Mouse (Mus musculus) gastrocnemius, adult 8-10 months (tissue): ENCODE results near the gene 4930544G11Rik. TPM values are rescaled to one million over a fixed set of nuclear protein-coding genes. Genes with fewer than 3 reads are reported as not detected.

Experiments
- DNase-seq, 2 experiments: peaks; one replicate each; pipeline ENCODE4 v3.0.0; 2022; ENCODE audit warnings: low spot score in 2 of 2
- total RNA-seq, 4 experiments: library from RNA; stranded (reverse); gene quantifications; 2 replicates each; pipeline ENCODE4 v1.2.4; 2022

Gene 4930544G11Rik
- not detected for total RNA-seq

DNA sequence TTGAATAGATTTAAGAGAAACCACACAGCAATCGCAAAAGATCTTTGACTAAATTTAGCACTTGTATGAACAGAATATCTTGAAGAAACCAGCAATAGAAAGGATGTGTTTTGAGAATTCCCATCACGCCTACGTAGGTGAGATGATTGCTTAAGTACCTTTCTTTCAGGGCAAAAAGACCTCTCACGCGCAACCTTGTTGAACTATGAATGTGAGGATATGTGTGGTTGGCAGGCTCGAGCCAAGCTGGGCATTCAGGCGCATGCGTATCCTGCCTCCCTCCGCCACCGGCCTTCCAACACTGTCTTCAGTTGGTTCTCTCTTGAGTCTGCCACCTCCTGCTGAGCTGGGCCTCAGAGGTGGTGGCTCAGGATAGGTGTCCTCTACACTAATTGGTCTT is at the start of gene 4930544G11Rik:
4930544G11Rik (plus strand) TSS at position 301 of the 400 bp plus-strand sequence.
- DNase-seq: no peak

DNA sequence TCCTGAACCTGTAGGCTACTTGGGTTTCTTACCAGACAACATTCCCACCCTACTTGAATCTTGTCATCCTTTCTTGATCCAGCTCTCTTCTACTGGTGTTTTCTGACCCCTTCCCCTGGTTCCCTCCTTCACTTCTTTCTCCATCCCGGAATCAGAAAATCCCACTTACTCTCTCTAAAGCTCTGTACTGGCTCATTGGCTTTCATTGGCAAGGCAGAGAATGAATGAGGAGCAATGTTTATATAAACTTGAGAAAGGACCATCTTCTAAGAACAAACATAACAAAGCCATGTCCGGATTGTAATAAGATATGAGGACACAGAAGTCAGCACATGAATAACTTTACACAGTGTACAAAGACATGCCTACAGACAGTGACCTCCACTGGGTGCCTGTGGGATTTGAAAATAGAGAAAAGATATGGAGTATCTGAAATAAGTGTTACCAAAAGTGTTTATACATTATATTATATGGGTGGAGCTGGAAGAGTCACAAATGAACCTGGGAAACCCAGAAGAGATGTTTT is 45.7 kb upstream of the 4930544G11Rik start:
- DNase-seq: no peak

DNA sequence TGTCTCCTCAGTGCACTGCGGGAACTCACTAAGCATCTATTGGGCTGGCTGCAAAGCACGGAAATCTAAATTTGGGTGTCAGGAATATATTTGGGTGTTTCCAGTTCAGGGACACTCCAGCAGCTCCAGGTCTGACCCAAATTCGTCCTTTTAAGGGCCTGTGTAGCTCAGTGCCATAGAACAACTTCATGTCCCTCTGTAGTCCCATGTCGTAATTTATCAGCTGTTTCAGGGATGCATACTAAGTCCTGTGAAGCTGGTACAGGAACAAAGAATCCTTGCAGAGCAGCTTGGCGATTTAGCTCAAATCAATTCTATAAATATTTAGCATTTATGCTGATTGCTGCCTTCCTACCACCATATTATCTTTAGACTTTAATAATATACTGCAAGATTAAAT is 37.0 kb upstream of the 4930544G11Rik start:
- DNase-seq: no peak

GRCm38 (mm10) chr6:65921703-65922102 is 30.7 kb upstream of the 4930544G11Rik start:
- no peak for DNase-seq

- DNase-seq: no peak
Observed at GRCm38 (mm10) chr6:65923501-65924084, 28.8 kb upstream of the 4930544G11Rik start.

- DNase-seq: no peak
Observed at GRCm38 (mm10) chr6:65925737-65926333, 26.6 kb upstream of the 4930544G11Rik start.

- no peak for DNase-seq
Observed at GRCm38 (mm10) chr6:65930523-65930922, 21.9 kb upstream of the 4930544G11Rik start.

- no peak for DNase-seq
Observed at GRCm38 (mm10) chr6:65932776-65933175, 19.6 kb upstream of the 4930544G11Rik start.

- no peak for DNase-seq
Observed at GRCm38 (mm10) chr6:65933177-65933576, 19.2 kb upstream of the 4930544G11Rik start.

GRCm38 (mm10) chr6:65935566-65936281 is 16.7 kb upstream of the 4930544G11Rik start:
- DNase-seq: no peak

- no peak for DNase-seq
Observed at GRCm38 (mm10) chr6:65950492-65950891, 1.9 kb upstream of the 4930544G11Rik start.

- no peak for DNase-seq
Observed at GRCm38 (mm10) chr6:65969386-65970111, 17.1 kb downstream of the 4930544G11Rik start.

GRCm38 (mm10) chr6:65970410-65970809 is 18.0 kb downstream of the 4930544G11Rik start:
- no peak for DNase-seq

GRCm38 (mm10) chr6:65992081-65992480 is 39.7 kb downstream of the 4930544G11Rik start:
- no peak for DNase-seq

DNA sequence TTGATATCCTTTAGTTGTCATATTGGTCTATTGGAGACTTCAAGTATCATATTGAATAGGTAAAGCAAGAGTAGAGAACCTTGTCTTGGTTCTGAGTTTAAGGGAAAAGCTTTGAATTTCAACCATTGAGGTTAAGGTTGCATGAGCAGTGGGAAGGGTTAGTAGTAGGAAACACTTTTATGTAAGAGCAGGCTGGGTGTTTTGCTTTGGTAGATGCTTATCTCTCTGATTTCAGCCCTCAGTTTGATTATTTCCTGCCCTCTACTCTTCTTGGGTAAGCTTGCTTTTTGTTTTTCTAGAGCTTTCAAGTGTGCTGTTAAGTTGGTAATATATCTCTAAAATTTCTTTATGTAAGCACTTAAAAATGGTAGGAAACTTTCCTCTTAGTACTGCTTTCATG is 45.9 kb downstream of the 4930544G11Rik start:
- DNase-seq: no peak

Other genes with a start within 250 kb of the 4930544G11Rik start
- gene Prdm5, start 173.6 kb upstream of the 4930544G11Rik start, total RNA-seq: 1 to 10 TPM; 1.2 to 2.0 (median 1.4) TPM